Mouse (Mus musculus) neural tube, embryonic 11.5 days (tissue): Measurements from ENCODE around the gene Cyp2d26. TPM values are rescaled to one million over a fixed set of nuclear protein-coding genes. Genes with fewer than 3 reads are reported as not detected.

Experiments
- microRNA-seq: library from miRNA; unstranded; fragments of <30 nt; microRNA quantifications from one replicate; pipeline ENCODE4, GENCODE M21; 2016
- polyA plus RNA-seq: library from polyadenylated mRNA; unstranded; fragments of >200 nt; fragmentation: Nextera tagmentation; extraction: Ambion mirVana; gene quantifications from 2 replicates; pipeline ENCODE4 v1.2.1, GENCODE M21; 2014

Cyp2d26 gene
- polyA plus RNA-seq, 1 experiment from 2014 or later: not detected

Small RNAs within 50 kb of the gene (microRNA-seq; reads per million reads assigned to microRNA genes)
- not detected for gene Gm27618

Other genes with a start within 250 kb of the Cyp2d26 start
- gene Cyp2d12, start 239.2 kb downstream of the Cyp2d26 start, polyA plus RNA-seq: not detected in 2 replicates
- gene Cyp2d34, start 173.3 kb downstream of the Cyp2d26 start, polyA plus RNA-seq: not detected in 2 replicates
- gene Cyp2d40, start 30.1 kb downstream of the Cyp2d26 start, polyA plus RNA-seq: not detected in 2 replicates
- gene Tcf20, start 193.6 kb upstream of the Cyp2d26 start, polyA plus RNA-seq: 12.4 TPM in 2 replicates
- gene Nfam1, start 239.0 kb upstream of the Cyp2d26 start, polyA plus RNA-seq: 3.0 and 3.7 TPM in 2 replicates